Mouse (Mus musculus) heart, embryonic 13.5 days (tissue): ENCODE data around the gene Cuzd1. TPM values are rescaled to one million over a fixed set of nuclear protein-coding genes. Genes with fewer than 3 reads are reported as not detected.

Experiments
- ATAC-seq: fragments of 200-750 bp; cut with Nextera tagmentation; 2 replicates; pipeline ENCODE4 v1.8.0; 2017; ENCODE audit warnings: moderate TSS enrichment; ENCODE audit not compliant: insufficient number of reproducible peaks, low FRiP score, low TSS enrichment; ENCODE audit errors: extremely low read depth
- H3K27ac ChIP-seq: fragments of 300-500 bp; sonication (generic); replicated peaks from 2 replicates; pipeline ENCODE4 v1.5.1; 2015; ENCODE audit warnings: moderate library complexity, mild to moderate bottlenecking, inconsistent platforms
- H3K27me3 ChIP-seq: fragments of 300-500 bp; sonication (generic); replicated peaks from 2 replicates; pipeline ENCODE4 v1.6.1; 2015; ENCODE audit warnings: mild to moderate bottlenecking, inconsistent platforms
- H3K36me3 ChIP-seq: fragments of 300-500 bp; sonication (generic); 2 replicates; pipeline ENCODE4 v1.6.1; 2015; ENCODE audit warnings: mild to moderate bottlenecking, inconsistent platforms
- H3K4me1 ChIP-seq: fragments of 300-500 bp; sonication (generic); 2 replicates; pipeline ENCODE4 v1.6.1; 2015; ENCODE audit warnings: inconsistent platforms
- H3K4me2 ChIP-seq: fragments of 300-500 bp; sonication (generic); 2 replicates; pipeline ENCODE4 v1.6.1; 2015; ENCODE audit warnings: inconsistent platforms, mild to moderate bottlenecking, moderate library complexity
- H3K4me3 ChIP-seq: fragments of 300-500 bp; sonication (generic); 2 replicates; pipeline ENCODE4 v1.5.1; 2015; ENCODE audit warnings: moderate library complexity, mild to moderate bottlenecking, inconsistent platforms
- H3K9ac ChIP-seq: fragments of 300-500 bp; sonication (generic); 2 replicates; pipeline ENCODE4 v1.6.1; 2015; ENCODE audit warnings: inconsistent platforms, mild to moderate bottlenecking, moderate library complexity
- H3K9me3 ChIP-seq: fragments of 300-500 bp; sonication (generic); 2 replicates; pipeline ENCODE4 v1.6.1; 2016; ENCODE audit warnings: inconsistent platforms
- WGBS: fragments of 180-500 bp; shearing (Covaris S2); methylation state at CpG from one replicate; pipeline ENCODE4 v1.1.7; 2015; ENCODE audit warnings: mixed read lengths; 5-methylcytosine and 5-hydroxymethylcytosine counted together
- polyA plus RNA-seq: library from polyadenylated mRNA; unstranded; fragments of >200 nt; fragmentation: Nextera tagmentation; extraction: Ambion mirVana; gene quantifications from 2 replicates; pipeline ENCODE4 v1.2.1, GENCODE M21; 2015

The Cuzd1 gene
- polyA plus RNA-seq, 1 experiment from 2014 or later = 0.74 TPM

GRCm38 (mm10) chr7:131329416-131329815, 7.3 kb upstream of the Cuzd1 start, which contains the start of gene Fam24b:
Gene Fam24b, minus strand, starts transcription at chr7:131329516.
- no peak for ATAC-seq
- Histone ChIP-seq H3K27me3 (no peaks in the 10 kb centered on the region), H3K9ac (no peak within 1 kb of the TSS), H3K4me1 (no peaks in the 10 kb centered on the region), H3K27ac (no peak within 1 kb of the TSS), H3K4me2 (no peak within 1 kb of the TSS), H3K4me3 (no peak within 1 kb of the TSS), H3K9me3 (no peaks in the 10 kb centered on the region), H3K36me3 (no peaks in the 10 kb centered on the region)
- 86% methylated on average over 5 of the region's 5 CpGs for WGBS

GRCm38 (mm10) chr7:131327054-131327453, 5.0 kb upstream of the Cuzd1 start:
- no peak for ATAC-seq
- H3K27ac ChIP-seq = no peak overlapping the region
- no peak overlapping the region for H3K9ac ChIP-seq
- WGBS = 80% methylated on average over 5 of the region's 5 CpGs
- no peaks in the 10 kb centered on the region for H3K9me3 ChIP-seq
- no peak overlapping the region for H3K4me3 ChIP-seq
- H3K4me2 ChIP-seq = no peak overlapping the region
- H3K36me3 ChIP-seq = no peaks in the 10 kb centered on the region
- no peaks in the 10 kb centered on the region for H3K4me1 ChIP-seq
- no peaks in the 10 kb centered on the region for H3K27me3 ChIP-seq

GRCm38 (mm10) chr7:131318340-131318739, 3.8 kb downstream of the Cuzd1 start:
- no peak for ATAC-seq
- Histone ChIP-seq H3K36me3 (no peaks in the 10 kb centered on the region), H3K27me3 (no peaks in the 10 kb centered on the region), H3K4me2 (peak overlapping the region; percentile 38; the same call in 1 of the 2 replicates), H3K9me3 (no peaks in the 10 kb centered on the region), H3K4me3 (no peak overlapping the region), H3K27ac (0 out of 2 replicates have a peak overlapping the region, but pooled peaks have one; percentile 59), H3K9ac (no peak overlapping the region), H3K4me1 (peaks cover 7% of the 10 kb centered on the region)
- 41% methylated on average over 5 of the region's 7 CpGs for WGBS

- no peak for ATAC-seq
- 45% methylated on average over 12 of the region's 12 CpGs for WGBS
- Histone ChIP-seq H3K27me3 (no peaks in the 10 kb centered on the region), H3K4me2 (no peak overlapping the region), H3K4me1 (peaks cover 7% of the 10 kb centered on the region), H3K9ac (no peak overlapping the region), H3K36me3 (no peaks in the 10 kb centered on the region), H3K4me3 (no peak overlapping the region), H3K9me3 (no peaks in the 10 kb centered on the region), H3K27ac (no peak overlapping the region)
Measured at GRCm38 (mm10) chr7:131317587-131317986, 4.5 kb downstream of the Cuzd1 start.

GRCm38 (mm10) chr7:131314493-131314892, 7.6 kb downstream of the Cuzd1 start:
- no peaks in the 10 kb centered on the region for H3K36me3 ChIP-seq
- WGBS = 73% methylated on average over 7 of the region's 7 CpGs
- no peak for ATAC-seq
- H3K27me3 ChIP-seq = no peaks in the 10 kb centered on the region
- no peak overlapping the region for H3K4me3 ChIP-seq
- no peak overlapping the region for H3K4me2 ChIP-seq
- H3K9me3 ChIP-seq = no peaks in the 10 kb centered on the region
- peaks cover 7% of the 10 kb centered on the region for H3K4me1 ChIP-seq
- no peak overlapping the region for H3K27ac ChIP-seq
- no peak overlapping the region for H3K9ac ChIP-seq

- WGBS = 63% methylated on average over 5 of the region's 5 CpGs
- no peak for ATAC-seq
- Histone ChIP-seq H3K4me1 (no peaks in the 10 kb centered on the region), H3K27ac (no peak overlapping the region), H3K4me2 (no peak overlapping the region), H3K9me3 (no peaks in the 10 kb centered on the region), H3K4me3 (no peak overlapping the region), H3K27me3 (no peaks in the 10 kb centered on the region), H3K9ac (no peak overlapping the region), H3K36me3 (no peaks in the 10 kb centered on the region)
Measured at GRCm38 (mm10) chr7:131306733-131307132, 15.4 kb downstream of the Cuzd1 start.

GRCm38 (mm10) chr7:131303340-131303739, 18.8 kb downstream of the Cuzd1 start:
- H3K27me3 ChIP-seq = no peaks in the 10 kb centered on the region
- WGBS = 73% methylated on average over 8 of the region's 8 CpGs

GRCm38 (mm10) chr7:131297151-131297550, 24.9 kb downstream of the Cuzd1 start:
- no peak overlapping the region for H3K4me3 ChIP-seq
- WGBS = 65% methylated on average over 8 of the region's 8 CpGs
- H3K4me2 ChIP-seq = no peak overlapping the region
- H3K27ac ChIP-seq = no peak overlapping the region
- H3K4me1 ChIP-seq = no peaks in the 10 kb centered on the region
- no peaks in the 10 kb centered on the region for H3K9me3 ChIP-seq
- H3K36me3 ChIP-seq = no peaks in the 10 kb centered on the region
- ATAC-seq = no peak
- H3K27me3 ChIP-seq = no peaks in the 10 kb centered on the region; the same call in 1 of the 2 replicates
- H3K9ac ChIP-seq = no peak overlapping the region

More at GRCm38 (mm10) chr7:131303340-131303739, 18.8 kb downstream of the Cuzd1 start:
- Histone ChIP-seq H3K4me1 (no peaks in the 10 kb centered on the region), H3K4me2 (no peak overlapping the region), H3K27ac (no peak overlapping the region), H3K9me3 (no peaks in the 10 kb centered on the region), H3K4me3 (no peak overlapping the region), H3K36me3 (no peaks in the 10 kb centered on the region), H3K9ac (no peak overlapping the region)
- no peak for ATAC-seq

- no peaks in the 10 kb centered on the region for H3K9me3 ChIP-seq
- no peak for ATAC-seq
- WGBS = 66% methylated on average over 4 of the region's 4 CpGs
Measured at GRCm38 (mm10) chr7:131265851-131266250, 56.2 kb downstream of the Cuzd1 start.

GRCm38 (mm10) chr7:131264251-131264650, 57.8 kb downstream of the Cuzd1 start:
- Histone ChIP-seq H3K9ac (no peak overlapping the region), H3K4me3 (no peak overlapping the region), H3K9me3 (no peaks in the 10 kb centered on the region), H3K36me3 (no peaks in the 10 kb centered on the region), H3K4me1 (no peaks in the 10 kb centered on the region), H3K4me2 (no peak overlapping the region), H3K27ac (no peak overlapping the region), H3K27me3 (no peaks in the 10 kb centered on the region)
- 76% methylated on average over 4 of the region's 4 CpGs for WGBS
- ATAC-seq = no peak

More at GRCm38 (mm10) chr7:131265851-131266250, 56.2 kb downstream of the Cuzd1 start:
- Histone ChIP-seq H3K27me3 (no peaks in the 10 kb centered on the region), H3K27ac (no peak overlapping the region), H3K4me3 (no peak overlapping the region), H3K36me3 (no peaks in the 10 kb centered on the region), H3K4me1 (no peaks in the 10 kb centered on the region), H3K9ac (no peak overlapping the region), H3K4me2 (no peak overlapping the region)

GRCm38 (mm10) chr7:131260946-131261345, 61.1 kb downstream of the Cuzd1 start:
- Histone ChIP-seq H3K4me1 (no peaks in the 10 kb centered on the region), H3K9ac (no peak overlapping the region), H3K4me2 (no peak overlapping the region), H3K27me3 (no peaks in the 10 kb centered on the region), H3K9me3 (no peaks in the 10 kb centered on the region), H3K27ac (no peak overlapping the region), H3K36me3 (no peaks in the 10 kb centered on the region), H3K4me3 (no peak overlapping the region)
- ATAC-seq = no peak
- WGBS = 67% methylated on average over 6 of the region's 6 CpGs
